Mouse (Mus musculus) embryonic facial prominence, embryonic 14.5 days (tissue): Measurements from ENCODE around the gene Map3k3. TPM values are rescaled to one million over a fixed set of nuclear protein-coding genes. Genes with fewer than 3 reads are reported as not detected.
A peak's percentile ranks its signal among the peaks of the same experiment; 100 is the strongest.

Experiments used
- ATAC-seq: fragments of 200-750 bp; cut with Nextera tagmentation; 2 replicates; pipeline ENCODE4 v1.8.0; 2017; ENCODE audit warnings: low read depth, moderate number of reproducible peaks, moderate TSS enrichment
- DNase-seq: peaks from one replicate; pipeline ENCODE4 v3.0.0-alpha.2; 2015; ENCODE audit warnings: low spot score
- H3K27ac ChIP-seq: fragments of 300-500 bp; sonication (generic); replicated peaks from 2 replicates; pipeline ENCODE4 v1.5.1; 2014; ENCODE audit warnings: low read depth, mild to moderate bottlenecking, low read length, moderate library complexity
- H3K27me3 ChIP-seq: fragments of 300-500 bp; sonication (generic); replicated peaks from 2 replicates; pipeline ENCODE4 v1.6.1; 2014; ENCODE audit warnings: low read length; ENCODE audit not compliant: control insufficient read depth, insufficient read depth
- H3K36me3 ChIP-seq: fragments of 300-500 bp; sonication (generic); 2 replicates; pipeline ENCODE4 v1.6.1; 2014; ENCODE audit warnings: low read length, mixed read lengths; ENCODE audit not compliant: control insufficient read depth, insufficient read depth
- H3K4me1 ChIP-seq: fragments of 300-500 bp; sonication (generic); 2 replicates; pipeline ENCODE4 v1.6.1; 2014; ENCODE audit warnings: antibody characterized with exemption, low read length; ENCODE audit not compliant: control insufficient read depth, insufficient read depth
- H3K4me2 ChIP-seq: fragments of 300-500 bp; sonication (generic); 2 replicates; pipeline ENCODE4 v1.6.1; 2014; ENCODE audit warnings: low read depth, mild to moderate bottlenecking, low read length, moderate library complexity, mixed read lengths
- H3K4me3 ChIP-seq: fragments of 300-500 bp; sonication (generic); 2 replicates; pipeline ENCODE4 v1.5.1; 2014; ENCODE audit warnings: low read depth, mild to moderate bottlenecking, low read length
- H3K9ac ChIP-seq: fragments of 300-500 bp; sonication (generic); 2 replicates; pipeline ENCODE4 v1.6.1; 2014; ENCODE audit warnings: low read depth, mild to moderate bottlenecking, low read length, moderate library complexity, mixed read lengths
- H3K9me3 ChIP-seq: fragments of 300-500 bp; sonication (generic); 2 replicates; pipeline ENCODE4 v1.6.1; 2016; ENCODE audit warnings: low read length; ENCODE audit not compliant: control insufficient read depth
- WGBS: fragments of 180-500 bp; shearing (Covaris S2); extraction: QIAGEN DNeasy Blood & Tissue Kit; methylation state at CpG from one replicate; pipeline ENCODE4 v1.1.7; 2014; 5-methylcytosine and 5-hydroxymethylcytosine counted together
- polyA plus RNA-seq: library from polyadenylated mRNA; unstranded; fragments of >200 nt; fragmentation: Nextera tagmentation; extraction: Ambion mirVana; gene quantifications from 2 replicates; pipeline ENCODE4 v1.2.1, GENCODE M21; 2014

Gene Map3k3
- polyA plus RNA-seq, 1 experiment from 2014 or later = 30.4 TPM

GRCm38 (mm10) chr11:106134580-106135528 lies 50.4 kb downstream of the Map3k3 start:
- peak; percentile 68 for DNase-seq

GRCm38 (mm10) chr11:106151219-106151618 lies 66.8 kb downstream of the Map3k3 start:
- no peaks in the 10 kb centered on the region for H3K9me3 ChIP-seq
- ATAC-seq (no peak), DNase-seq (no peak)
- H3K36me3 ChIP-seq = peaks cover 91% of the 10 kb centered on the region
- H3K9ac ChIP-seq = no peak overlapping the region
- H3K4me3 ChIP-seq = no peak overlapping the region
- WGBS = 88% methylated on average over 3 of the region's 3 CpGs
- no peaks in the 10 kb centered on the region for H3K27me3 ChIP-seq
- no peak overlapping the region for H3K27ac ChIP-seq
- H3K4me2 ChIP-seq = no peak overlapping the region
- no peaks in the 10 kb centered on the region for H3K4me1 ChIP-seq

More at GRCm38 (mm10) chr11:106134580-106135528, 50.4 kb downstream of the Map3k3 start:
- Histone ChIP-seq H3K4me3 (no peak overlapping the region), H3K9me3 (no peaks in the 10 kb centered on the region), H3K4me2 (no peak overlapping the region), H3K4me1 (peaks cover 3% of the 10 kb centered on the region; the same call in 1 of the 2 replicates), H3K9ac (0 out of 2 replicates have a peak overlapping the region, but pooled peaks have one; percentile 32), H3K36me3 (peaks cover 44% of the 10 kb centered on the region), H3K27me3 (no peaks in the 10 kb centered on the region), H3K27ac (peak overlapping the region; percentile 68; the same call in 1 of the 2 replicates)
- no peak; the same call in 1 of the 2 replicates for ATAC-seq
- 35% methylated on average over 8 of the region's 8 CpGs for WGBS

- H3K4me3 ChIP-seq = no peak overlapping the region
- DNase-seq (no peak), ATAC-seq (no peak)
- WGBS = 81% methylated on average over 8 of the region's 8 CpGs
- H3K9me3 ChIP-seq = no peaks in the 10 kb centered on the region
- peaks cover 92% of the 10 kb centered on the region for H3K36me3 ChIP-seq
- no peak overlapping the region for H3K9ac ChIP-seq
- no peak overlapping the region for H3K27ac ChIP-seq
- no peaks in the 10 kb centered on the region for H3K27me3 ChIP-seq
- no peaks in the 10 kb centered on the region for H3K4me1 ChIP-seq
- no peak overlapping the region for H3K4me2 ChIP-seq
Observed at GRCm38 (mm10) chr11:106152132-106152531, 67.7 kb downstream of the Map3k3 start.

GRCm38 (mm10) chr11:106154091-106154490 lies 69.7 kb downstream of the Map3k3 start:
- Histone ChIP-seq H3K36me3 (peaks cover 88% of the 10 kb centered on the region), H3K4me1 (peaks cover 10% of the 10 kb centered on the region; the same call in 1 of the 2 replicates), H3K9ac (no peak overlapping the region), H3K4me3 (no peak overlapping the region), H3K9me3 (no peaks in the 10 kb centered on the region), H3K4me2 (no peak overlapping the region), H3K27ac (no peak overlapping the region), H3K27me3 (no peaks in the 10 kb centered on the region)
- DNase-seq (no peak), ATAC-seq (no peak)
- 79% methylated on average over 5 of the region's 5 CpGs for WGBS

GRCm38 (mm10) chr11:106154770-106155169 lies 70.4 kb downstream of the Map3k3 start:
- ATAC-seq (no peak), DNase-seq (no peak)
- Histone ChIP-seq H3K27ac (no peak overlapping the region), H3K27me3 (no peaks in the 10 kb centered on the region), H3K4me1 (peaks cover 10% of the 10 kb centered on the region; the same call in 1 of the 2 replicates), H3K36me3 (peaks cover 82% of the 10 kb centered on the region), H3K9ac (no peak overlapping the region), H3K9me3 (no peaks in the 10 kb centered on the region), H3K4me3 (no peak overlapping the region), H3K4me2 (no peak overlapping the region)
- 59% methylated on average over 2 of the region's 2 CpGs for WGBS

GRCm38 (mm10) chr11:106155761-106156160 lies 71.3 kb downstream of the Map3k3 start:
- H3K4me1 ChIP-seq = peaks cover 11% of the 10 kb centered on the region
- ATAC-seq (no peak), DNase-seq (no peak)
- no peak overlapping the region for H3K9ac ChIP-seq
- peak overlapping the region; percentile 33 for H3K27ac ChIP-seq
- H3K36me3 ChIP-seq = peaks cover 72% of the 10 kb centered on the region
- H3K27me3 ChIP-seq = no peaks in the 10 kb centered on the region
- no peak overlapping the region for H3K4me2 ChIP-seq
- H3K4me3 ChIP-seq = no peak overlapping the region
- no peaks in the 10 kb centered on the region for H3K9me3 ChIP-seq
- 53% methylated on average over 3 of the region's 3 CpGs for WGBS

GRCm38 (mm10) chr11:106156257-106156656 lies 71.8 kb downstream of the Map3k3 start:
- Histone ChIP-seq H3K9me3 (no peaks in the 10 kb centered on the region), H3K9ac (no peak overlapping the region), H3K36me3 (peaks cover 67% of the 10 kb centered on the region), H3K4me3 (no peak overlapping the region), H3K4me2 (no peak overlapping the region), H3K4me1 (peaks cover 16% of the 10 kb centered on the region), H3K27ac (no peak overlapping the region), H3K27me3 (no peaks in the 10 kb centered on the region)
- no peak for ATAC-seq
- no peak for DNase-seq
- WGBS = 83% methylated on average over 1 of the region's 1 CpGs

GRCm38 (mm10) chr11:106157154-106157553 lies 72.7 kb downstream of the Map3k3 start:
- Histone ChIP-seq H3K9ac (no peak overlapping the region), H3K27me3 (no peaks in the 10 kb centered on the region), H3K4me2 (no peak overlapping the region), H3K4me1 (peaks cover 21% of the 10 kb centered on the region), H3K4me3 (no peak overlapping the region), H3K27ac (no peak overlapping the region), H3K36me3 (peaks cover 58% of the 10 kb centered on the region), H3K9me3 (no peaks in the 10 kb centered on the region)
- DNase-seq (no peak), ATAC-seq (no peak)
- 92% methylated on average over 7 of the region's 7 CpGs for whole genome bisulfite sequencing
